ENCODE assay signal across 18 mouse cellular contexts in the genomic region with DNA sequence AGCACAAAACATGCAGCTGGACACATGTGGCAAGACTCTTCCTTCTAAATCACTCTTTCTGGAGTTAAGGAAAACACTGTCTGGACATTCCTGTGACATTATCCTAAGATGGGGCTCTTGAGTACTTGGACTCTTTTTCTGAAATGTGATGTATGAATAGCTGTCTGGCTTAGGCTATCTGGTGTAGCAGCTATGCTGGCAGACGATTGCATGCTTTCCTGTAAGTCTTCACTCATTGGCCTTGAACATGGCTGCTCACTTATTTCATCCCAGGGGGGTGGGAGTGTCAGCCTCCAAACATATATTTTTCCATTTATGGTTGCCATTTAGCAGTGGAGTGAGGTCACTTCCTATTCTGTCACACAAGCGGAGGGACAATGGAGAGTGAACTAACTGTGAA. TPM values are rescaled to one million over a fixed set of nuclear protein-coding genes. Genes with fewer than 3 reads are reported as not detected.
DNase-seq lines count a peak whose midpoint lies in the region; ATAC-seq and TF ChIP-seq lines count a peak whose summit lies in the region.
"Had no signal": no experiment of that assay in that cellular context is flagged by ENCODE, and none has a peak within 500 bp of the region (broad histone marks: within the 10 kb centered on the region; RNA-seq: fewer than 3 reads in every experiment).

No protein-coding gene starts in this region.

- 0 out of 2 replicates have a peak, but pooled peaks have one; percentile 33 for ATAC-seq in heart, embryonic 14.5 days (ENCODE audit: insufficient number of reproducible peaks, insufficient read depth, low FRiP score, low read depth)
- ATAC-seq in kidney, postnatal 0 days (replicated peaks; ENCODE audit: low FRiP score, low read depth), result no peak
- no peak for ATAC-seq in intestine, embryonic 14.5 days (replicated peaks; ENCODE audit: low FRiP score, low TSS enrichment, low read depth)
- ATAC-seq: liver, embryonic 12.5 days had no signal

- H3K4me3 ChIP-seq in heart, embryonic 14.5 days (ENCODE audit: control insufficient read depth in 1 of 2, insufficient read depth in 1 of 2, low read depth in 1 of 2, low read length in 2 of 2), result no peak overlapping the region
- no peak overlapping the region for H3K4me3 ChIP-seq in heart, embryonic 10.5 days
- no peak overlapping the region for H3K4me3 ChIP-seq in kidney, postnatal 0 days (replicated peaks; ENCODE audit: low read depth, low read length)
- H3K4me3 ChIP-seq in intestine, embryonic 14.5 days (ENCODE audit: low read depth, low read length), result no peak overlapping the region
- H3K4me3 ChIP-seq in small intestine, adult 2 months (ENCODE audit: low read depth, low read length), result no peak overlapping the region
- H3K4me3 ChIP-seq: embryonic facial prominence, embryonic 13.5 days; hindbrain, embryonic 10.5 days; liver, embryonic 12.5 days; midbrain, embryonic 10.5 days had no signal

- no peaks in the 10 kb centered on the region for H3K9me3 ChIP-seq in heart, embryonic 14.5 days (ENCODE audit: control insufficient read depth, low read length)
- H3K9me3 ChIP-seq in heart, embryonic 10.5 days, result no peaks in the 10 kb centered on the region
- H3K9me3 ChIP-seq in kidney, postnatal 0 days (replicated peaks; ENCODE audit: low read length), result no peaks in the 10 kb centered on the region
- H3K9me3 ChIP-seq in intestine, embryonic 14.5 days (ENCODE audit: control insufficient read depth, low read length), result no peaks in the 10 kb centered on the region
- H3K9me3 ChIP-seq: embryonic facial prominence, embryonic 13.5 days; hindbrain, embryonic 10.5 days; liver, embryonic 12.5 days; midbrain, embryonic 10.5 days had no signal

- peak overlapping the region; percentile 25 to 76; a peak in 3 of 4 replicates for H3K27ac ChIP-seq in heart, embryonic 14.5 days (replicated peaks in 1 of 2; ENCODE audit: control insufficient read depth in 1 of 2, insufficient read depth in 1 of 2, low read depth in 2 of 2, low read length in 2 of 2)
- no peak overlapping the region for H3K27ac ChIP-seq in heart, embryonic 10.5 days
- H3K27ac ChIP-seq in kidney, postnatal 0 days, result no peak overlapping the region
- peak overlapping the region; percentile 47 for H3K27ac ChIP-seq in intestine, embryonic 14.5 days (ENCODE audit: low read depth)
- peak overlapping the region; percentile 78 for H3K27ac ChIP-seq in small intestine, adult 2 months (ENCODE audit: insufficient read depth, low read depth, low read length)
- H3K27ac ChIP-seq: embryonic facial prominence, embryonic 13.5 days; hindbrain, embryonic 10.5 days; liver, embryonic 12.5 days; midbrain, embryonic 10.5 days had no signal

- H3K36me3 ChIP-seq in heart, embryonic 14.5 days (ENCODE audit: control insufficient read depth, insufficient read depth, low read length), result peaks cover 65% of the 10 kb centered on the region
- peaks cover 54% of the 10 kb centered on the region for H3K36me3 ChIP-seq in heart, embryonic 10.5 days
- 0 out of 2 replicates have a peak, but pooled peaks cover 2% of the 10 kb centered on the region for H3K36me3 ChIP-seq in kidney, postnatal 0 days (ENCODE audit: insufficient read depth, low read length)
- peaks cover 32% of the 10 kb centered on the region for H3K36me3 ChIP-seq in intestine, embryonic 14.5 days (ENCODE audit: control insufficient read depth, insufficient read depth, low read length)
- H3K36me3 ChIP-seq in small intestine, adult 2 months (ENCODE audit: control insufficient read depth, insufficient read depth, low read length), result peaks cover 7% of the 10 kb centered on the region
- H3K36me3 ChIP-seq: embryonic facial prominence, embryonic 13.5 days; hindbrain, embryonic 10.5 days; liver, embryonic 12.5 days; midbrain, embryonic 10.5 days had no signal

- peak overlapping the region; percentile 11; the same call in 1 of the 2 replicates for H3K4me2 ChIP-seq in heart, embryonic 14.5 days (ENCODE audit: low read length)
- no peak overlapping the region for H3K4me2 ChIP-seq in kidney, postnatal 0 days (ENCODE audit: low read length)
- no peak overlapping the region for H3K4me2 ChIP-seq in intestine, embryonic 14.5 days (ENCODE audit: low read length)
- H3K4me2 ChIP-seq: embryonic facial prominence, embryonic 13.5 days; liver, embryonic 12.5 days had no signal

- TF ChIP-seq CTCF in kidney, postnatal 0 days (IDR thresholded peaks at IDR 0.05; ENCODE audit: low read depth), result no peak
- no peak for TF ChIP-seq CTCF in small intestine, adult 2 months (IDR thresholded peaks at IDR 0.05; ENCODE audit: extremely low read depth, insufficient read length, insufficient replicate concordance, low read depth, low read length)

- no peak for DNase-seq in heart, embryonic 10.5 days (ENCODE audit: low spot score)
- peak; percentile 75 for DNase-seq in kidney, postnatal 0 days (ENCODE audit: low spot score)
- DNase-seq in kidney, postnatal 10 days, result no peak
- DNase-seq in intestine, embryonic 14.5 days (ENCODE audit: low spot score), result no peak
- DNase-seq in spleen, postnatal 10 days (ENCODE audit: low spot score in 2 of 2), result no peak
- DNase-seq in left cerebral cortex, adult 9 months (ENCODE audit: low spot score in 2 of 2), result no peak
- DNase-seq: adrenal gland, postnatal 36 days; cerebellum, adult 8-10 months; gastrocnemius, postnatal 25 days; layer of hippocampus, postnatal 36 days; right cerebral cortex, adult 18-20 months; thymus, postnatal 14 days had no signal

- TF ChIP-seq POLR2A in small intestine, adult 2 months (IDR thresholded peaks at IDR 0.05; ENCODE audit: low read depth, low read length), result no peak

- H3K27me3 ChIP-seq in heart, embryonic 14.5 days (ENCODE audit: control insufficient read depth, insufficient read depth, low read length), result no peaks in the 10 kb centered on the region
- H3K27me3 ChIP-seq in heart, embryonic 10.5 days (ENCODE audit: insufficient read depth, poor library complexity, severe bottlenecking), result no peaks in the 10 kb centered on the region
- no peaks in the 10 kb centered on the region for H3K27me3 ChIP-seq in kidney, postnatal 0 days (ENCODE audit: insufficient read depth, low read length)
- H3K27me3 ChIP-seq in intestine, embryonic 14.5 days (replicated peaks; ENCODE audit: control insufficient read depth, insufficient read depth, low read length), result no peaks in the 10 kb centered on the region
- H3K27me3 ChIP-seq in small intestine, adult 2 months (ENCODE audit: control insufficient read depth, insufficient read depth, low read length), result no peaks in the 10 kb centered on the region
- H3K27me3 ChIP-seq: embryonic facial prominence, embryonic 13.5 days; liver, embryonic 12.5 days had no signal

- peaks cover 24 to 74% of the 10 kb centered on the region in 2 experiments for H3K4me1 ChIP-seq in heart, embryonic 14.5 days (ENCODE audit: control insufficient read depth in 2 of 2, insufficient read depth in 2 of 2, low read length in 2 of 2)
- H3K4me1 ChIP-seq in heart, embryonic 10.5 days, result peaks cover 43% of the 10 kb centered on the region
- H3K4me1 ChIP-seq in kidney, postnatal 0 days (replicated peaks; ENCODE audit: insufficient read depth, low read length), result peaks cover 9% of the 10 kb centered on the region
- peaks cover 19% of the 10 kb centered on the region for H3K4me1 ChIP-seq in intestine, embryonic 14.5 days (replicated peaks; ENCODE audit: control insufficient read depth, insufficient read depth, low read length)
- H3K4me1 ChIP-seq in small intestine, adult 2 months (ENCODE audit: control insufficient read depth, insufficient read depth, insufficient read length, low read length), result peaks cover 32% of the 10 kb centered on the region
- H3K4me1 ChIP-seq: embryonic facial prominence, embryonic 13.5 days; liver, embryonic 12.5 days; midbrain, embryonic 10.5 days had no signal

- 19% methylated on average over 2 of the region's 2 CpGs for WGBS in heart, embryonic 14.5 days
- 44% methylated on average over 2 of the region's 2 CpGs for WGBS in heart, embryonic 10.5 days
- 53% methylated on average over 2 of the region's 2 CpGs for WGBS in kidney, postnatal 0 days
- 44% methylated on average over 2 of the region's 2 CpGs for WGBS in intestine, embryonic 14.5 days
- WGBS in small intestine, adult 2 months, result 29% methylated on average over 2 of the region's 2 CpGs

- H3K9ac ChIP-seq in heart, embryonic 14.5 days (ENCODE audit: low read length), result no peak overlapping the region
- no peak overlapping the region for H3K9ac ChIP-seq in kidney, postnatal 0 days (ENCODE audit: low read depth, low read length)
- H3K9ac ChIP-seq in intestine, embryonic 14.5 days (ENCODE audit: low read length), result no peak overlapping the region
- H3K9ac ChIP-seq: embryonic facial prominence, embryonic 13.5 days; liver, embryonic 12.5 days had no signal

RNA-seq across cellular contexts. Expression of gene Fhl2, which starts 42.3 kb away (rescaled TPM):
- polyA plus RNA-seq in heart, embryonic 14.5 days (2014; fragmentation: Nextera tagmentation; extraction: Ambion mirVana), result 358 and 365 TPM in 2 replicates
- 112 and 178 TPM in 2 replicates for polyA plus RNA-seq in heart, embryonic 10.5 days (2016; fragmentation: Nextera tagmentation; extraction: Ambion mirVana)
- 135 and 145 TPM in 2 replicates for polyA plus RNA-seq in kidney, postnatal 0 days (2015; fragmentation: Nextera tagmentation; extraction: Ambion mirVana)
- polyA plus RNA-seq in intestine, embryonic 14.5 days (2014; fragmentation: Nextera tagmentation; extraction: Ambion mirVana), result 60.5 and 70.1 TPM in 2 replicates
- polyA plus RNA-seq in small intestine, adult 2 months (2012; rRNA removed), result 33.4 and 56.9 TPM in 2 replicates

RNA-seq across cellular contexts. Expression of gene AI597479, which starts 56.0 kb away (rescaled TPM):
- polyA plus RNA-seq in heart, embryonic 14.5 days (2014; fragmentation: Nextera tagmentation; extraction: Ambion mirVana), result 20.4 and 23.5 TPM in 2 replicates
- 26.4 TPM in 2 replicates for polyA plus RNA-seq in heart, embryonic 10.5 days (2016; fragmentation: Nextera tagmentation; extraction: Ambion mirVana)
- polyA plus RNA-seq in kidney, postnatal 0 days (2015; fragmentation: Nextera tagmentation; extraction: Ambion mirVana), result 21.0 and 23.7 TPM in 2 replicates
- polyA plus RNA-seq in intestine, embryonic 14.5 days (2014; fragmentation: Nextera tagmentation; extraction: Ambion mirVana), result 24.0 and 28.3 TPM in 2 replicates
- polyA plus RNA-seq in small intestine, adult 2 months (2012; rRNA removed), result 0.86 and 1.6 TPM in 2 replicates

RNA-seq across cellular contexts. Expression of gene Tgfbrap1, which starts 56.1 kb away (rescaled TPM):
- 7.5 and 7.7 TPM in 2 replicates for polyA plus RNA-seq in heart, embryonic 14.5 days (2014; fragmentation: Nextera tagmentation; extraction: Ambion mirVana)
- 9.6 and 10.2 TPM in 2 replicates for polyA plus RNA-seq in heart, embryonic 10.5 days (2016; fragmentation: Nextera tagmentation; extraction: Ambion mirVana)
- polyA plus RNA-seq in kidney, postnatal 0 days (2015; fragmentation: Nextera tagmentation; extraction: Ambion mirVana), result 7.9 and 8.9 TPM in 2 replicates
- polyA plus RNA-seq in intestine, embryonic 14.5 days (2014; fragmentation: Nextera tagmentation; extraction: Ambion mirVana), result 12.6 and 13.4 TPM in 2 replicates
- 7.6 and 11.1 TPM in 2 replicates for polyA plus RNA-seq in small intestine, adult 2 months (2012; rRNA removed)

Comparison
In these comparisons a context has a peak if more than half of its experiments do, and no peak if none do; other contexts are left out.
1. H3K27ac ChIP-seq: peak in heart, embryonic 14.5 days (2 of 2), intestine, embryonic 14.5 days (single experiment) and small intestine, adult 2 months (single experiment); none in heart, embryonic 10.5 days (single experiment) and kidney, postnatal 0 days (single experiment).